Mouse (Mus musculus): ENCODE measurements at regions not wholly inside any gene's neighbourhood (a gene's known extent, or its start where the extent isn't known, plus 50 kb on each side); places are given as distances from the start of the nearest gene placed in this dataset.

DNA sequence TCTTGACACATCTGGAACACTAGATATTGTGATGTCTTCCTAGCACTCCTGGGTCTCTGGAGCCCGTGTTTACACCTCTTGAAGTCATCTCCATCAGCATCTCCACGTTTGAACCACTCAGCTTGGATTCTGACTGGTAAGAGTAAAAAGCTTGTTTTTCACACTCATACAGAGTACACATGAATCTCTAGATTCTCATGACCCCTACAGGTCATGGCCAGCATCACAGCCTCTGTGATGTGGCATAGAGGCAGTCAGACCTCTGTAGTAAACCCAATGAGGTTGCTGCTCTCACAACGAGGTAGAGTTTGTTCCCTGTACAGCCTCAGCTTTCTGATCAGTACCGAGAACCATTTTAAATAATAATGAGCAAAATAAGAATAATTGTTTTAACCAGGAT lies 542.3 kb upstream of the Tmem132c start:
- TF ChIP-seq E2F4 (IDR thresholded peaks at IDR 0.05; ENCODE audit: borderline replicate concordance, low read depth, low read length) (no peak), CTCF (IDR thresholded peaks at IDR 0.05 in 2 of 3, conservative IDR thresholded peaks at IDR 0.05 in 1 of 3; ENCODE audit: control insufficient read depth in 1 of 3, insufficient read depth in 1 of 3, low read depth in 2 of 3, low read length in 3 of 3, poor library complexity in 1 of 3, severe bottlenecking in 1 of 3) (no peak), MAFK (IDR thresholded peaks at IDR 0.05; ENCODE audit: borderline replicate concordance, low read depth, low read length) (no peak), POLR2A (IDR thresholded peaks at IDR 0.05; ENCODE audit: control insufficient read depth in 1 of 2, insufficient read depth in 1 of 2, low read depth in 1 of 2, low read length in 2 of 2, poor library complexity in 1 of 2) (no peak), EP300 (IDR thresholded peaks at IDR 0.05; ENCODE audit: low read depth in 1 of 2, low read length in 2 of 2) (no peak)
